Mouse (Mus musculus) embryo, embryonic 10 days (tissue): ENCODE measurements at regions not wholly inside any gene's neighbourhood (a gene's known extent, or its start where the extent isn't known, plus 50 kb on each side); places are given as distances from the start of the nearest gene placed in this dataset.

Source experiments
- DNase-seq: peaks from one replicate; pipeline ENCODE4 v3.0.0-alpha.2; 2015; ENCODE audit warnings: low spot score

DNA sequence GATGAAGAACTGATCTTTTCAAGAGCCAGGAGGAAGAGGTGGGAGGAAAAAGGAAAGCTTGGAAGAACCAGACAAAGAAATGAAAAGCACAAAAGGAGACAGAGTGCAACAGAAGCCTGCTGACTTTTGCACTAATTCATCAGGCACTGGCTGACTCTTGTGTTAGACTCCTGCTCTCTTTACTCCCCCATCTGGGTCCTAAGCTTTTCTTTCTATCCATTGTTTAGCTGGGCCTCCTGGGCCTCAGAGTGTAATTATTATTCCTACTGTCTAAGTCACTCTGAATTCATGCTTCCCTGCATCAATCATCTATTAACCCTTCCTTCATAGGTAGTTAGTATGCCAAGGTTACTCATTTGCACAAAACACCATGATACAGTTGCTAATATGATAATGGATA lies 74.2 kb downstream of the Gm15294 start:
- peak; percentile 3 for DNase-seq
